Mouse (Mus musculus) Patski (cell line): ENCODE measurements around the gene Htt. TPM values are rescaled to one million over a fixed set of nuclear protein-coding genes. Genes with fewer than 3 reads are reported as not detected.

Experiments used
- ATAC-seq: fragments of 100-300 bp; one replicate; pipeline ENCODE4 v1.8.0; 2021
- CTCF ChIA-PET: fragments of 350-600 bp; sonication (Branson Sonifier 250); formaldehyde crosslinking; loops from one replicate; lab custom pipeline; 2022; ENCODE audit warnings: inconsistent platforms; lab: Charles Lee
- POLR2A ChIA-PET: fragments of 350-600 bp; sonication (Branson Sonifier 250); formaldehyde crosslinking; loops from one replicate; lab custom pipeline; 2022; ENCODE audit warnings: antibody characterized with exemption, inconsistent platforms; lab: Charles Lee
- DNase-seq: peaks from one replicate; pipeline ENCODE4 v3.0.0-alpha.2; 2011; ENCODE audit warnings: low read depth, low spot score
- H3K27me3 ChIP-seq: fragments of 371-371 bp; one replicate; pipeline ENCODE4 v1.5.1; 2021
- CTCF ChIP-seq: fragments of 100-300 bp; IDR thresholded peaks from one replicate; pipeline ENCODE4 v1.5.1; 2021
- in situ Hi-C: fragments of 300-500 bp; cut with MboI; formaldehyde crosslinking; loops from 3 replicates; pipeline ENCODE4 v1.11.1; 2018; ENCODE audit warnings: low pct_unique_long_range_greater_than_20kb, mixed read lengths
- polyA plus RNA-seq: library from polyadenylated mRNA; unstranded; gene quantifications from one replicate; pipeline ENCODE4 v1.2.3, GENCODE M21; 2021

Gene Htt
- polyA plus RNA-seq, 1 experiment from 2014 or later, result 22.7 TPM

- ChIA-PET CTCF (interaction anchor here (1.3 kb wide), 1 partner anchor 27 kb away, joined by 3 read pairs; no protein-coding TSS in a partner anchor), POLR2A (no interaction called here)
- in situ Hi-C loops, result no loop called here
- H3K27me3 ChIP-seq, result no peaks in the 10 kb centered on the region
- TF ChIP-seq CTCF, result no peak
- DNase-seq (no peak), ATAC-seq (no peak)
Measured at GRCm38 (mm10) chr5:34889252-34889651, 127.7 kb downstream of the Htt start.

DNA sequence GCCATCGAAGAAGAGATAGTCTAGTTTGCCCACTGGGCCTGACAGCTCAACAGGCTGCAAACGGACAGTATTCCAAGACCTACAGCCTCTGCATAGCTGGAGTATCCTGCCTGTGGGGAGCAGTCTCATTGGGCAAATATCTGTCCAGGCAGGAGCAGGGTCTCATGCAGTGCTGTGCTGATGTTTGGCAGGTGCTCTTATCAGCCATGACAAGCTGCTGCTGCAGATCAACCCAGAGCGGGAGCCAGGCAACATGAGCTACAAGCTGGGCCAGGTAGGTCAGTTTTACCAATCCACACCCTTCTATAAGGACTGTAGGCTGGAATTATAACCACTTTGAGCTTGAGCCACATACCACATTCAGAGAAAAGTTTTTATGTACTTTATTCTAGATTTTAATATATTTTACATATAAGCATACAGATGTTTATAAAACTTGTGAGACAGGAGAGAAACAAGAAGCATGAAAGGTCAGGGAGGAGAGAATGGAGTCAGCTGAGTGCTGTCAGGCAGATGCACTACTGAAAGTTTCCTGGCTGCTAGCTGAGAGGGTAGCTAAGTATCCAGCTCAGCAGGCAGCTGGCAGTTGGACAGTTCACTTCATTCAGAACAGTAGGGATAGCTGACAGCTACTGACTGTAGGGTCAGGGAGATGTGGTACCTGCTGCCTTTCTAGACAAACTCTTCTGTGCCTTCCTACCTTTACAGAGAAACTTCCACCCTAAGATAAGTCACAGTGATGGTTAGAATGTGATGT, 135.3 kb downstream of the Htt start:
- no peaks in the 10 kb centered on the region for H3K27me3 ChIP-seq
- TF ChIP-seq CTCF, result no peak
- DNase-seq (no peak), ATAC-seq (no peak)
- CTCF ChIA-PET, result interaction anchor here (1.0 to 1.6 kb wide), 4 partner anchors 11 to 86 kb away, joined by 3 to 5 read pairs (median 4); no protein-coding TSS in a partner anchor
- in situ Hi-C loops, result no loop called here
- POLR2A ChIA-PET, result no interaction called here

- TF ChIP-seq CTCF, result no peak
- DNase-seq (no peak), ATAC-seq (no peak)
- in situ Hi-C loops, result no loop called here
- CTCF ChIA-PET, result interaction anchor here (1.3 kb wide), 1 partner anchor 12 kb away, joined by 5 read pairs; no protein-coding TSS in a partner anchor
- H3K27me3 ChIP-seq, result no peaks in the 10 kb centered on the region
- POLR2A ChIA-PET, result interaction anchor here (0.6 to 1.1 kb wide), 2 partner anchors 10 to 18 kb away, joined by 3 read pairs; no protein-coding TSS in a partner anchor
Measured at GRCm38 (mm10) chr5:34899787-34900469, 138.4 kb downstream of the Htt start.

DNA sequence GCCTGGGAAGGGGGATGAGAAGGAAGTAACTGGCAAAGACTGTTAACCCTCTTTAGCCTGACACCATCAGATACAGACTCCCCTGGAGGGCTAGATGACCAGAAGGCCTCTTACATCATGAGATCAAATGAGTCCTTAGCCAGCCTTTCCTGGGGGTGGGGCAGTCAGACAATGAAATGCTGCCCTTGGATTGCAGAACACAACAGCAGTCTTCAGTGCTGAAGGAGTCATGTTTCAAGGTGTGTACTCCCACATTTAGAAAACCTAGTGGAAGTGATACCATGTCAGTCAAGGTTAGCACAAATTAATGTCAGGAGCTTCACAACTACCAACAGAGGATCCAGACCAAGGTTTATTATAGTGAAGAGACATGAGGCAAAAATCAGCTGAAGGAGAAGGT, 140.8 kb downstream of the Htt start:
- ChIA-PET CTCF (interaction anchor here (1.1 to 3.3 kb wide), 3 partner anchors 13 to 61 kb away, joined by 4 to 11 read pairs (median 8); no protein-coding TSS in a partner anchor), POLR2A (no interaction called here)
- in situ Hi-C loops, result no loop called here
- no peak for TF ChIP-seq CTCF
- no peak for DNase-seq
- ATAC-seq, result no peak
- no peaks in the 10 kb centered on the region for H3K27me3 ChIP-seq

- no peak for ATAC-seq
- in situ Hi-C loops, result no loop called here
- TF ChIP-seq CTCF, result no peak
Measured at GRCm38 (mm10) chr5:34902811-34903385, 141.4 kb downstream of the Htt start.

GRCm38 (mm10) chr5:34904412-34904811, 142.9 kb downstream of the Htt start:
- ATAC-seq, result no peak
- ChIA-PET CTCF (interaction anchor here (1.6 to 3.3 kb wide), 2 partner anchors 11 to 19 kb away, joined by 6 to 11 read pairs; no protein-coding TSS in a partner anchor), POLR2A (interaction anchor here (1.5 kb wide), 1 partner anchor 10 kb away, joined by 5 read pairs; no protein-coding TSS in a partner anchor)

More at GRCm38 (mm10) chr5:34902811-34903385, 141.4 kb downstream of the Htt start:
- POLR2A ChIA-PET, result no interaction called here
- CTCF ChIA-PET, result interaction anchor here (1.1 to 3.3 kb wide), 2 partner anchors 12 to 61 kb away, joined by 4 to 11 read pairs; no protein-coding TSS in a partner anchor
- DNase-seq, result no peak
- no peaks in the 10 kb centered on the region for H3K27me3 ChIP-seq

DNA sequence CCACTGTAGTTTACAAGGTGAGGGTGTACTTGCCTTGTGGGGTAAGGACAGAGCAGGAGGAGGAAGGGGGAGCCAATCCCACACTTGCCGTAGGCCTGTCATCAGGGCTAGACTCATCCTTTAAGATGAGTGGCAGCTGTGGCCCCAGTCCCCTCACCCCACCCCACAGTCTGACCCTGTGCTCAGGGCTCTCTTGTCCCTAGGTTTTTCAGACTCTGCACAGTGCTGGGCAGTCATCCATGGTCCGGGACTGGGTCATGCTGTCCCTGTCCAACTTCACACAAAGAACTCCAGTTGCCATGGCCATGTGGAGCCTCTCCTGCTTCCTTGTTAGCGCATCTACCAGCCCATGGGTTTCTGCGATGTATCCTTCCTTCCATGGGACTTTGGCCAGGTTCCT, 145.7 kb downstream of the Htt start:
- in situ Hi-C loops, result no loop called here
- ATAC-seq (no peak), DNase-seq (no peak)
- no peaks in the 10 kb centered on the region for H3K27me3 ChIP-seq
- CTCF ChIA-PET, result no interaction called here
- POLR2A ChIA-PET, result no interaction called here
- no peak for TF ChIP-seq CTCF

More at GRCm38 (mm10) chr5:34904412-34904811, 142.9 kb downstream of the Htt start:
- in situ Hi-C loops, result no loop called here
- DNase-seq, result no peak
- no peaks in the 10 kb centered on the region for H3K27me3 ChIP-seq
- no peak for TF ChIP-seq CTCF

DNA sequence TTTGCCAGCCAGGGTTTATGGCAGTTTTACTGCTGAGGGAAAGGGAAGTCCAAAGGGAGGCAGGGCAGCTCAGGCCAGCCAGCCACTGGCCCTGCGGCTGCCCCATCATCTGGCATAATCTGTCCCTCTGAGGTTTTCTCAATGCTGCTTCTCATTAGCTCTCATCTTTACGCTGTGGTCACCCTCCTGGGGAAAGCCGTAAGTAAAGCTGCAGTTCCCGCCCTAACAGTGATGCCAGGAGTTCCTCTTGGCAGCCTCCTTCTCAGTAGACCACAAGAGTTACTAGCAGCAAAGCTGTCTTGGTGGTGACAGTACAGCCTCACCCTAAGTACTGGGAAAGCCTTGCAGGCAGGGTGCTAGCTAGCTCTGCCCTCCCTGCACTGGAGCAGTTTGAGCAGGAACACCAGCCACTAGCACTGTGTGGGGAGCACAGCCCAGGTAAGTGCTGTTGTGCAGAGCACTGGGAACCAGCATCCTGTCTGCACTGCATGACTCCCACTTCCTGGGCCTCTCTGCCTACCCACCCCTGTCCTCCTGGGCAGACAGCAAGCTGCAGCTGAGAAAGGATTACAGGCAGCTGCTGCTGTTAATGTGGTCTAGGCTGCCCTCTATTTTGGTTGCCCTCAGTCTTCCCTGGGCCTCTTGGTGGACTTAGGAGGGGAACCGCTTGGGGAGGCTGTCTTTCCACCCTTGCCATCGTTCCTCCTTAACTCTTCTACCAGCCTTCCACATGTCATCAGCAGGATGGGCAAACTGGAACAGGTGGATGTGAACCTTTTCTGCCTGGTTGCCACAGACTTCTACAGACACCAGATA, 146.6 kb downstream of the Htt start, which contains the start of gene Msantd1:
Msantd1 (plus strand) TSS at position 103 of the 816 bp plus-strand sequence.
- no peak for ATAC-seq
- in situ Hi-C loops, result no loop called here
- DNase-seq, result no peak
- CTCF ChIA-PET, result no interaction called here
- POLR2A ChIA-PET, result no interaction called here
- H3K27me3 ChIP-seq, result no peaks in the 10 kb centered on the region
- no peak for TF ChIP-seq CTCF

- ChIA-PET POLR2A (no interaction called here), CTCF (no interaction called here)
- DNase-seq (no peak), ATAC-seq (no peak)
- no peaks in the 10 kb centered on the region for H3K27me3 ChIP-seq
- no peak for TF ChIP-seq CTCF
- in situ Hi-C loops, result no loop called here
Measured at GRCm38 (mm10) chr5:34908726-34909633, 147.4 kb downstream of the Htt start.
